Mouse (Mus musculus): ENCODE measurements around the gene Syn2.

- TF ChIP-seq POLR2A (IDR thresholded peaks at IDR 0.05; ENCODE audit: low read depth, low read length) = no peak
- no peak for TF ChIP-seq CTCF (conservative IDR thresholded peaks at IDR 0.05; ENCODE audit: insufficient read depth, insufficient read length, low read depth, low read length)
Observed at GRCm38 (mm10) chr6:115169518-115169917, 34.8 kb downstream of the Syn2 start.
